Mouse (Mus musculus): ENCODE measurements around the gene Tom1.

- TF ChIP-seq CTCF (IDR thresholded peaks at IDR 0.05; ENCODE audit: extremely low read depth, insufficient read depth, insufficient read length, insufficient replicate concordance) (no peak), POLR2A (IDR thresholded peaks at IDR 0.05; ENCODE audit: low read depth, low read length) (0 out of 2 replicates have a peak, but pooled peaks have one; percentile 14)
Measured at GRCm38 (mm10) chr8:75093399-75094156, 60.1 kb downstream of the Tom1 start, which contains the start of gene Hmox1.
